Mouse (Mus musculus): ENCODE results near the gene Rcc1l. TPM values are rescaled to one million over a fixed set of nuclear protein-coding genes. Genes with fewer than 3 reads are reported as not detected.

Rcc1l gene
- polyA plus RNA-seq, 1 experiment, result 16.1 TPM

GRCm38 (mm10) chr5:134169231-134169630 lies 7.3 kb downstream of the Rcc1l start:
- Histone ChIP-seq H3K9ac (ENCODE audit: low read depth, poor library complexity, severe bottlenecking) (no peak overlapping the region), H3K36me3 (ENCODE audit: control insufficient read depth, insufficient read depth, low read length, poor library complexity, severe bottlenecking) (peaks cover 13% of the 10 kb centered on the region), H3K4me1 (ENCODE audit: control insufficient read depth, insufficient read depth, low read length) (no peaks in the 10 kb centered on the region), H3K27me3 (ENCODE audit: control insufficient read depth, insufficient read depth, low read length, poor library complexity, severe bottlenecking) (no peaks in the 10 kb centered on the region), H3K27ac (ENCODE audit: insufficient read depth, low read length) (no peak overlapping the region), H3K9me3 (replicated peaks; ENCODE audit: control insufficient read depth, insufficient read depth, low read length, poor library complexity, severe bottlenecking) (no peaks in the 10 kb centered on the region), H3K4me3 (ENCODE audit: low read depth, low read length) (no peak overlapping the region)
- TF ChIP-seq CTCF (IDR thresholded peaks at IDR 0.05; ENCODE audit: low read depth, low read length), result no peak
- no peak for TF ChIP-seq POLR2A (IDR thresholded peaks at IDR 0.05; ENCODE audit: insufficient read depth, low read length)
- TF ChIP-seq EP300 (IDR thresholded peaks at IDR 0.05; ENCODE audit: insufficient read depth, low read depth, low read length), result no peak

GRCm38 (mm10) chr5:134168033-134168432 lies 8.5 kb downstream of the Rcc1l start:
- TF ChIP-seq CTCF (IDR thresholded peaks at IDR 0.05; ENCODE audit: low read depth, low read length), result no peak
- no peak for TF ChIP-seq EP300 (IDR thresholded peaks at IDR 0.05; ENCODE audit: insufficient read depth, low read depth, low read length)
- TF ChIP-seq POLR2A (IDR thresholded peaks at IDR 0.05; ENCODE audit: insufficient read depth, low read length), result no peak
- Histone ChIP-seq H3K9me3 (replicated peaks; ENCODE audit: control insufficient read depth, insufficient read depth, low read length, poor library complexity, severe bottlenecking) (no peaks in the 10 kb centered on the region), H3K27me3 (ENCODE audit: control insufficient read depth, insufficient read depth, low read length, poor library complexity, severe bottlenecking) (no peaks in the 10 kb centered on the region), H3K9ac (ENCODE audit: low read depth, poor library complexity, severe bottlenecking) (no peak overlapping the region), H3K4me1 (ENCODE audit: control insufficient read depth, insufficient read depth, low read length) (no peaks in the 10 kb centered on the region), H3K27ac (ENCODE audit: insufficient read depth, low read length) (no peak overlapping the region), H3K4me3 (ENCODE audit: low read depth, low read length) (no peak overlapping the region), H3K36me3 (ENCODE audit: control insufficient read depth, insufficient read depth, low read length, poor library complexity, severe bottlenecking) (peaks cover 15% of the 10 kb centered on the region)

- Histone ChIP-seq H3K4me3 (ENCODE audit: low read depth, low read length) (no peak overlapping the region), H3K36me3 (ENCODE audit: control insufficient read depth, insufficient read depth, low read length, poor library complexity, severe bottlenecking) (peaks cover 16% of the 10 kb centered on the region), H3K9me3 (replicated peaks; ENCODE audit: control insufficient read depth, insufficient read depth, low read length, poor library complexity, severe bottlenecking) (no peaks in the 10 kb centered on the region), H3K9ac (ENCODE audit: low read depth, poor library complexity, severe bottlenecking) (no peak overlapping the region), H3K27ac (ENCODE audit: insufficient read depth, low read length) (no peak overlapping the region), H3K4me1 (ENCODE audit: control insufficient read depth, insufficient read depth, low read length) (no peaks in the 10 kb centered on the region), H3K27me3 (ENCODE audit: control insufficient read depth, insufficient read depth, low read length, poor library complexity, severe bottlenecking) (no peaks in the 10 kb centered on the region)
- TF ChIP-seq CTCF (IDR thresholded peaks at IDR 0.05; ENCODE audit: low read depth, low read length) (no peak), POLR2A (IDR thresholded peaks at IDR 0.05; ENCODE audit: insufficient read depth, low read length) (no peak), EP300 (IDR thresholded peaks at IDR 0.05; ENCODE audit: insufficient read depth, low read depth, low read length) (no peak)
These were observed 9.9 kb downstream of the Rcc1l start for GRCm38 (mm10) chr5:134166642-134167041.

GRCm38 (mm10) chr5:134164688-134165087 lies 11.9 kb downstream of the Rcc1l start:
- Histone ChIP-seq H3K4me1 (ENCODE audit: control insufficient read depth, insufficient read depth, low read length) (no peaks in the 10 kb centered on the region), H3K4me3 (ENCODE audit: low read depth, low read length) (no peak overlapping the region)
- TF ChIP-seq POLR2A (IDR thresholded peaks at IDR 0.05; ENCODE audit: insufficient read depth, low read length) (no peak), EP300 (IDR thresholded peaks at IDR 0.05; ENCODE audit: insufficient read depth, low read depth, low read length) (no peak), CTCF (IDR thresholded peaks at IDR 0.05; ENCODE audit: low read depth, low read length) (no peak)

GRCm38 (mm10) chr5:134155916-134156466 lies 20.6 kb downstream of the Rcc1l start:
- Histone ChIP-seq H3K9me3 (replicated peaks; ENCODE audit: control insufficient read depth, insufficient read depth, low read length, poor library complexity, severe bottlenecking) (no peaks in the 10 kb centered on the region), H3K9ac (ENCODE audit: low read depth, poor library complexity, severe bottlenecking) (no peak overlapping the region), H3K4me3 (ENCODE audit: low read depth, low read length) (no peak overlapping the region), H3K4me1 (ENCODE audit: control insufficient read depth, insufficient read depth, low read length) (no peaks in the 10 kb centered on the region), H3K36me3 (ENCODE audit: control insufficient read depth, insufficient read depth, low read length, poor library complexity, severe bottlenecking) (peaks cover 12% of the 10 kb centered on the region), H3K27ac (ENCODE audit: insufficient read depth, low read length) (no peak overlapping the region), H3K27me3 (ENCODE audit: control insufficient read depth, insufficient read depth, low read length, poor library complexity, severe bottlenecking) (no peaks in the 10 kb centered on the region)
- TF ChIP-seq EP300 (IDR thresholded peaks at IDR 0.05; ENCODE audit: insufficient read depth, low read depth, low read length), result no peak
- no peak for TF ChIP-seq POLR2A (IDR thresholded peaks at IDR 0.05; ENCODE audit: insufficient read depth, low read length)
- TF ChIP-seq CTCF (IDR thresholded peaks at IDR 0.05; ENCODE audit: low read depth, low read length), result no peak

More at GRCm38 (mm10) chr5:134164688-134165087, 11.9 kb downstream of the Rcc1l start:
- Histone ChIP-seq H3K9me3 (replicated peaks; ENCODE audit: control insufficient read depth, insufficient read depth, low read length, poor library complexity, severe bottlenecking) (no peaks in the 10 kb centered on the region), H3K9ac (ENCODE audit: low read depth, poor library complexity, severe bottlenecking) (no peak overlapping the region), H3K27me3 (ENCODE audit: control insufficient read depth, insufficient read depth, low read length, poor library complexity, severe bottlenecking) (no peaks in the 10 kb centered on the region), H3K27ac (ENCODE audit: insufficient read depth, low read length) (no peak overlapping the region), H3K36me3 (ENCODE audit: control insufficient read depth, insufficient read depth, low read length, poor library complexity, severe bottlenecking) (peaks cover 14% of the 10 kb centered on the region)

GRCm38 (mm10) chr5:134151895-134152294 lies 24.7 kb downstream of the Rcc1l start:
- no peak overlapping the region for H3K9ac ChIP-seq (ENCODE audit: low read depth, poor library complexity, severe bottlenecking)
- no peaks in the 10 kb centered on the region for H3K4me1 ChIP-seq (ENCODE audit: control insufficient read depth, insufficient read depth, low read length)
- peaks cover 7% of the 10 kb centered on the region for H3K36me3 ChIP-seq (ENCODE audit: control insufficient read depth, insufficient read depth, low read length, poor library complexity, severe bottlenecking)
- no peak for TF ChIP-seq POLR2A (IDR thresholded peaks at IDR 0.05; ENCODE audit: insufficient read depth, low read length)
- no peak for TF ChIP-seq EP300 (IDR thresholded peaks at IDR 0.05; ENCODE audit: insufficient read depth, low read depth, low read length)
- no peak for TF ChIP-seq CTCF (IDR thresholded peaks at IDR 0.05; ENCODE audit: low read depth, low read length)
- H3K9me3 ChIP-seq (replicated peaks; ENCODE audit: control insufficient read depth, insufficient read depth, low read length, poor library complexity, severe bottlenecking), result no peaks in the 10 kb centered on the region
- no peak overlapping the region for H3K4me3 ChIP-seq (ENCODE audit: low read depth, low read length)
- H3K27ac ChIP-seq (ENCODE audit: insufficient read depth, low read length), result no peak overlapping the region
- no peaks in the 10 kb centered on the region for H3K27me3 ChIP-seq (ENCODE audit: control insufficient read depth, insufficient read depth, low read length, poor library complexity, severe bottlenecking)

Data from ES-Bruce4 (cell line).